Mouse (Mus musculus): ENCODE results near the gene Arih1. TPM values are rescaled to one million over a fixed set of nuclear protein-coding genes. Genes with fewer than 3 reads are reported as not detected.

Gene Arih1
- total and polyA plus RNA-seq, 2 experiments from 2014 or later = 8.1 to 47.9 TPM

GRCm38 (mm10) chr9:59482419-59482818 lies 4.0 kb downstream of the Arih1 start:
- TF ChIP-seq CTCF (IDR thresholded peaks at IDR 0.05) = peak; percentile 43
- Histone ChIP-seq H3K4me1 (ENCODE audit: insufficient read depth, low read length) (peaks cover 3% of the 10 kb centered on the region; the same call in 1 of the 2 replicates), H3K4me3 (ENCODE audit: low read depth, low read length) (no peak overlapping the region), H3K9ac (replicated peaks; ENCODE audit: low read length, poor library complexity, severe bottlenecking) (no peak overlapping the region), H3K36me3 (ENCODE audit: insufficient read depth, low read length) (no peaks in the 10 kb centered on the region), H3K4me2 (ENCODE audit: low read depth, low read length, poor library complexity, severe bottlenecking) (peak overlapping the region; percentile 4; the same call in 1 of the 2 replicates), H3K9me3 (ENCODE audit: low read length) (no peaks in the 10 kb centered on the region), H3K27ac (ENCODE audit: low read depth, low read length) (no peak overlapping the region), H3K27me3 (ENCODE audit: insufficient read depth, low read length) (no peaks in the 10 kb centered on the region)
- ATAC-seq (ENCODE audit: low FRiP score) (no peak), DNase-seq (ENCODE audit: low spot score) (no peak)
- 50% methylated on average over 1 of the region's 1 CpGs for WGBS

- ATAC-seq (ENCODE audit: low FRiP score) (no peak), DNase-seq (ENCODE audit: low spot score) (no peak)
- H3K4me1 ChIP-seq (ENCODE audit: insufficient read depth, low read length) = peaks cover 3% of the 10 kb centered on the region; the same call in 1 of the 2 replicates
- H3K36me3 ChIP-seq (ENCODE audit: insufficient read depth, low read length) = no peaks in the 10 kb centered on the region
- no peaks in the 10 kb centered on the region for H3K9me3 ChIP-seq (ENCODE audit: low read length)
- no peak overlapping the region for H3K4me2 ChIP-seq (ENCODE audit: low read depth, low read length, poor library complexity, severe bottlenecking)
- TF ChIP-seq CTCF (IDR thresholded peaks at IDR 0.05) = no peak
- 94% methylated on average over 2 of the region's 2 CpGs for WGBS
- H3K27me3 ChIP-seq (ENCODE audit: insufficient read depth, low read length) = no peaks in the 10 kb centered on the region
- no peak overlapping the region for H3K9ac ChIP-seq (replicated peaks; ENCODE audit: low read length, poor library complexity, severe bottlenecking)
- H3K27ac ChIP-seq (ENCODE audit: low read depth, low read length) = no peak overlapping the region
- H3K4me3 ChIP-seq (ENCODE audit: low read depth, low read length) = no peak overlapping the region
Measured at GRCm38 (mm10) chr9:59476617-59477016, 9.8 kb downstream of the Arih1 start.

- WGBS = 84% methylated on average over 1 of the region's 1 CpGs
- no peak overlapping the region for H3K4me3 ChIP-seq (ENCODE audit: low read depth, low read length)
- no peaks in the 10 kb centered on the region for H3K36me3 ChIP-seq (ENCODE audit: insufficient read depth, low read length)
- no peaks in the 10 kb centered on the region for H3K27me3 ChIP-seq (ENCODE audit: insufficient read depth, low read length)
- H3K4me1 ChIP-seq (ENCODE audit: insufficient read depth, low read length) = peaks cover 3% of the 10 kb centered on the region; the same call in 1 of the 2 replicates
- H3K27ac ChIP-seq (ENCODE audit: low read depth, low read length) = no peak overlapping the region
- no peak overlapping the region for H3K9ac ChIP-seq (replicated peaks; ENCODE audit: low read length, poor library complexity, severe bottlenecking)
- H3K4me2 ChIP-seq (ENCODE audit: low read depth, low read length, poor library complexity, severe bottlenecking) = no peak overlapping the region
- DNase-seq (ENCODE audit: low spot score) = no peak
- no peaks in the 10 kb centered on the region for H3K9me3 ChIP-seq (ENCODE audit: low read length)
- no peak for ATAC-seq (ENCODE audit: low FRiP score)
- TF ChIP-seq CTCF (IDR thresholded peaks at IDR 0.05) = no peak
Measured at GRCm38 (mm10) chr9:59474838-59475237, 11.6 kb downstream of the Arih1 start.

GRCm38 (mm10) chr9:59473171-59473570 lies 13.2 kb downstream of the Arih1 start:
- Histone ChIP-seq H3K27ac (ENCODE audit: low read depth, low read length) (no peak overlapping the region), H3K4me1 (ENCODE audit: insufficient read depth, low read length) (0 out of 2 replicates have a peak, but pooled peaks cover 3% of the 10 kb centered on the region), H3K4me2 (ENCODE audit: low read depth, low read length, poor library complexity, severe bottlenecking) (no peak overlapping the region), H3K4me3 (ENCODE audit: low read depth, low read length) (no peak overlapping the region), H3K27me3 (ENCODE audit: insufficient read depth, low read length) (no peaks in the 10 kb centered on the region), H3K36me3 (ENCODE audit: insufficient read depth, low read length) (no peaks in the 10 kb centered on the region), H3K9me3 (ENCODE audit: low read length) (no peaks in the 10 kb centered on the region), H3K9ac (replicated peaks; ENCODE audit: low read length, poor library complexity, severe bottlenecking) (no peak overlapping the region)
- TF ChIP-seq CTCF (IDR thresholded peaks at IDR 0.05) = no peak
- ATAC-seq (ENCODE audit: low FRiP score) (no peak), DNase-seq (ENCODE audit: low spot score) (no peak)
- WGBS = 81% methylated on average over 2 of the region's 2 CpGs

- Histone ChIP-seq H3K27me3 (ENCODE audit: insufficient read depth, low read length) (no peaks in the 10 kb centered on the region), H3K9me3 (ENCODE audit: low read length) (no peaks in the 10 kb centered on the region), H3K27ac (ENCODE audit: low read depth, low read length) (no peak overlapping the region), H3K4me1 (ENCODE audit: insufficient read depth, low read length) (no peaks in the 10 kb centered on the region), H3K36me3 (ENCODE audit: insufficient read depth, low read length) (no peaks in the 10 kb centered on the region), H3K4me3 (ENCODE audit: low read depth, low read length) (no peak overlapping the region), H3K9ac (replicated peaks; ENCODE audit: low read length, poor library complexity, severe bottlenecking) (no peak overlapping the region), H3K4me2 (ENCODE audit: low read depth, low read length, poor library complexity, severe bottlenecking) (no peak overlapping the region)
- TF ChIP-seq CTCF (IDR thresholded peaks at IDR 0.05) = no peak
- no peak for ATAC-seq (ENCODE audit: low FRiP score)
- 73% methylated on average over 1 of the region's 1 CpGs for WGBS
- DNase-seq (ENCODE audit: low spot score) = no peak
Measured at GRCm38 (mm10) chr9:59469446-59469845, 17.0 kb downstream of the Arih1 start.

DNA sequence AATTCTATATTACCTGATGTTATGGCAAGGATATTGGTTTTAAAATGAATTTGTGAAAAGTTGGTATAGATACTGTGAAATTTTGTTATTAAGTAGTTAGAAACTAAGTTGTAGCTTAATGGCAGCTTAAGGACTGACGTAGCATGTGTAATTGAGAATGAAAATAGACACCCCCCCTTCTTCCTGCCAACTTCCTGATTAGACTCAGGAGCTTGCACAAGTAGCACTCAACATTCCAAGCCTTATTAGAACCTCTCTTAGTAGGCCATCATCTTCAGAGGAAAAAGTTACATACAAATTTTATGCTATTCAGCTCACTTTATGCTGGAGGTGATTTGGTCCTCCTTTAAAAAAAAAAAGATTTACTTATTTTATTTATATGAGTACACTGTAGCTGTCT lies 22.1 kb downstream of the Arih1 start:
- Histone ChIP-seq H3K9ac (replicated peaks; ENCODE audit: low read length, poor library complexity, severe bottlenecking) (no peak overlapping the region), H3K4me1 (ENCODE audit: insufficient read depth, low read length) (no peaks in the 10 kb centered on the region), H3K9me3 (ENCODE audit: low read length) (no peaks in the 10 kb centered on the region), H3K4me2 (ENCODE audit: low read depth, low read length, poor library complexity, severe bottlenecking) (no peak overlapping the region), H3K36me3 (ENCODE audit: insufficient read depth, low read length) (no peaks in the 10 kb centered on the region), H3K27ac (ENCODE audit: low read depth, low read length) (no peak overlapping the region), H3K27me3 (ENCODE audit: insufficient read depth, low read length) (no peaks in the 10 kb centered on the region), H3K4me3 (ENCODE audit: low read depth, low read length) (no peak overlapping the region)
- DNase-seq (ENCODE audit: low spot score) (no peak), ATAC-seq (ENCODE audit: low FRiP score) (no peak)
- WGBS = 81% methylated on average over 1 of the region's 1 CpGs
- no peak for TF ChIP-seq CTCF (IDR thresholded peaks at IDR 0.05)

Measured in midbrain, postnatal 0 days (tissue).